Mouse (Mus musculus) MN1 (cell line): ENCODE data around the gene Trpc7.

Experiments used
- DNase-seq: peaks from one replicate; pipeline ENCODE4 v3.0.0-alpha.2; 2016; ENCODE audit warnings: low spot score

The Trpc7 gene

GRCm38 (mm10) chr13:56746739-56747532 lies 148.9 kb downstream of the Trpc7 start:
- DNase-seq, result no peak

- DNase-seq, result no peak
Observed at GRCm38 (mm10) chr13:56742325-56742901, 153.4 kb downstream of the Trpc7 start.

GRCm38 (mm10) chr13:56741691-56742090 lies 154.1 kb downstream of the Trpc7 start:
- DNase-seq, result no peak

GRCm38 (mm10) chr13:56740496-56740895 lies 155.3 kb downstream of the Trpc7 start:
- no peak for DNase-seq

GRCm38 (mm10) chr13:56739556-56739955 lies 156.2 kb downstream of the Trpc7 start:
- no peak for DNase-seq

GRCm38 (mm10) chr13:56735212-56735875 lies 160.4 kb downstream of the Trpc7 start:
- peak; percentile 49 for DNase-seq

GRCm38 (mm10) chr13:56734617-56735016 lies 161.2 kb downstream of the Trpc7 start:
- no peak for DNase-seq

GRCm38 (mm10) chr13:56729046-56729445 lies 166.7 kb downstream of the Trpc7 start:
- no peak for DNase-seq

- DNase-seq, result no peak
Observed at GRCm38 (mm10) chr13:56726551-56726950, 169.2 kb downstream of the Trpc7 start.
